Mouse (Mus musculus) CH12.LX (cell line): ENCODE measurements around the gene Slc39a9. TPM values are rescaled to one million over a fixed set of nuclear protein-coding genes. Genes with fewer than 3 reads are reported as not detected.

Experiments
- DNase-seq: peaks from one replicate; pipeline ENCODE4 v3.0.0-alpha.2; 2013; ENCODE audit errors: extremely low read depth
- H3K27ac ChIP-seq: 2 replicates; pipeline ENCODE4 v1.5.1; 2012; ENCODE audit warnings: low read depth, mild to moderate bottlenecking, control low read depth, moderate library complexity; ENCODE audit not compliant: insufficient read depth
- H3K27me3 ChIP-seq: replicated peaks from 2 replicates; pipeline ENCODE3; 2012; ENCODE audit warnings: inconsistent platforms
- H3K36me3 ChIP-seq, 2 experiments: replicated peaks in 1 of 2; 2 replicates each; pipeline versions ENCODE3 to v1.6.1; 2012; ENCODE audit warnings: inconsistent platforms in 1 of 2, low read length in 1 of 2, mild to moderate bottlenecking in 1 of 2, mixed read lengths in 1 of 2, moderate library complexity in 1 of 2; ENCODE audit not compliant: control insufficient read depth in 1 of 2, insufficient read depth in 1 of 2
- H3K4me1 ChIP-seq, 2 experiments: 2 replicates each; pipeline ENCODE4 v1.6.1; 2012; ENCODE audit warnings: inconsistent platforms in 1 of 2, moderate library complexity in 1 of 2; ENCODE audit not compliant: insufficient read depth in 2 of 2, control insufficient read depth in 1 of 2
- H3K4me2 ChIP-seq: 2 replicates; pipeline ENCODE4 v1.6.1; 2012; ENCODE audit warnings: low read depth, mild to moderate bottlenecking, control low read depth; ENCODE audit not compliant: poor library complexity, insufficient read depth, severe bottlenecking
- H3K4me3 ChIP-seq, 3 experiments: fragments of 150-350 bp in 1 of 3; sonication (generic) in 1 of 3; replicated peaks in 1 of 3; 2 replicates each; pipeline versions ENCODE3 to v1.5.1; 2011 to 2012; ENCODE audit warnings: low read depth in 2 of 3, low read length in 2 of 3, mild to moderate bottlenecking in 2 of 3, moderate library complexity in 2 of 3, control low read depth in 1 of 3, improper control_type of control experiment in 1 of 3, inconsistent platforms in 1 of 3, mixed read lengths in 1 of 3; ENCODE audit not compliant: poor library complexity in 1 of 3
- H3K79me2 ChIP-seq: replicated peaks from 2 replicates; pipeline ENCODE4 v1.6.1; 2012; ENCODE audit warnings: mild to moderate bottlenecking, moderate library complexity; ENCODE audit not compliant: control insufficient read depth, poor library complexity, insufficient read depth, severe bottlenecking; ENCODE audit errors: extremely low read depth
- H3K9ac ChIP-seq: 2 replicates; pipeline ENCODE4 v1.6.1; 2012; ENCODE audit warnings: low read depth, mild to moderate bottlenecking, control low read depth, moderate library complexity; ENCODE audit not compliant: insufficient read depth
- H3K9me3 ChIP-seq: replicated peaks from 2 replicates; pipeline ENCODE3; 2012; ENCODE audit warnings: low read length, inconsistent platforms, mixed read lengths
- CTCF ChIP-seq, 2 experiments: IDR thresholded peaks in 1 of 2; conservative IDR thresholded peaks in 1 of 2; 2 replicates each; pipeline ENCODE4 v1.5.1; 2011 to 2012; ENCODE audit warnings: low read depth in 2 of 2, low read length in 2 of 2, improper control_type of control experiment in 1 of 2, inconsistent platforms in 1 of 2, mild to moderate bottlenecking in 1 of 2, moderate library complexity in 1 of 2
- RAD21 ChIP-seq: IDR thresholded peaks from 2 replicates; pipeline ENCODE4 v1.6.1; 2011; ENCODE audit warnings: low read depth, mild to moderate bottlenecking, low read length, improper control_type of control experiment, moderate library complexity
- ZMIZ1 ChIP-seq: IDR thresholded peaks from 2 replicates; pipeline ENCODE4 v1.6.1; 2012; ENCODE audit warnings: low read depth, mild to moderate bottlenecking, inconsistent platforms, low read length, improper control_type of control experiment
- dilution Hi-C: fragments of 300-500 bp; cut with MboI; formaldehyde crosslinking; loops from 2 replicates; pipeline ENCODE4 v1.14.3; 2020; ENCODE audit warnings: low sequenced_read_pairs; ENCODE audit not compliant: extremely low pct_unique_long_range_greater_than_20kb, extremely low pct_ligation_motif_present
- in situ Hi-C: fragments of 300-500 bp; cut with MboI; formaldehyde crosslinking; loops from 3 replicates; pipeline ENCODE4 v1.14.3; 2019; ENCODE audit warnings: low sequenced_read_pairs, low pct_ligation_motif_present, low pct_unique_long_range_greater_than_20kb, mixed read lengths
- polyA plus RNA-seq: library from polyadenylated mRNA; unstranded; fragments of >175 nt; gene quantifications from 2 replicates; pipeline ENCODE4 v1.2.1, GENCODE M21; 2012; ENCODE audit warnings: low read depth; ENCODE audit not compliant: insufficient read length
- total RNA-seq, 2 experiments: library from RNA; depleted of rRNA; stranded (reverse); fragments of 300-350 nt in 1 of 2; fragments of >200 nt in 1 of 2; gene quantifications; 2 replicates each; pipeline ENCODE4 v1.2.3; 2012 to 2014

The Slc39a9 gene
- total and polyA plus RNA-seq, 3 experiments, result 8.0 to 17.1 (median 9.1) TPM

DNA sequence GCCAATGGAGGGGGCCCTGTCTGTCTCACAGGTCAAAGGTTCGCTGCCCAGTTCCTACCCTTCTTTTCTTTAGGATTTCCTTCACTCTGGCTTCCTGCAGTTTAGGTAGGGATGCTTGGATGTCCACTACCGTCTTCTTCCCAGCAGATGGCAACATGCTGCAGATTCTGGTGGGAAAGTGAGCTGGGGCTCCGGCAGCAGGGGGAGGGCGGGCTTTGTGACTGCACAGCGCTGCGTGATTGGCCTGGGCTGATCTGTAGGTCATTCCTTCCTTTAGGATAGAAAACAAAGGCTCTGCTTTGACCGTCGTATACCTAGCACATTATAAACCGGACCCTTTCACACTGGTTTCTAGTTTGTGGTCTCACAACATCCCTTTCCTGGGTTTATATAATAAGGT, 86.9 kb downstream of the Slc39a9 start:
- H3K36me3 ChIP-seq, result no peaks in the 10 kb centered on the region
- in situ Hi-C loops (no loop called here), dilution Hi-C loops (no loop called here)
- no peaks in the 10 kb centered on the region for H3K4me1 ChIP-seq
- no peak overlapping the region for H3K4me3 ChIP-seq
- peaks cover 61% of the 10 kb centered on the region for H3K27me3 ChIP-seq
- H3K9me3 ChIP-seq, result no peaks in the 10 kb centered on the region
- peak; percentile 15 for DNase-seq
- H3K4me2 ChIP-seq, result no peak overlapping the region
- no peaks in the 10 kb centered on the region for H3K79me2 ChIP-seq
- no peak overlapping the region for H3K27ac ChIP-seq
- TF ChIP-seq RAD21, result peak; percentile 30
- TF ChIP-seq ZMIZ1, result no peak
- TF ChIP-seq CTCF (conservative IDR thresholded peaks at IDR 0.05 in 1 of 2, IDR thresholded peaks at IDR 0.05 in 1 of 2; ENCODE audit: low read depth in 2 of 2, low read length in 2 of 2), result peak in 1 of 2 experiments; percentile 42; a peak in 2 of 4 replicates
- H3K9ac ChIP-seq, result no peak overlapping the region

Other genes with a start within 250 kb of the Slc39a9 start
- 11.0 and 13.0 TPM in 2 replicates for gene Dcaf5, start 207.3 kb upstream of the Slc39a9 start, total RNA-seq (2012; rRNA removed)
- gene Dcaf5, start 207.3 kb upstream of the Slc39a9 start, total RNA-seq (2014; rRNA removed), result 8.2 and 9.2 TPM in 2 replicates
- 13.2 and 15.2 TPM in 2 replicates for gene Dcaf5, start 207.3 kb upstream of the Slc39a9 start, polyA plus RNA-seq
- gene Exd2, start 180.8 kb upstream of the Slc39a9 start, total RNA-seq (2012; rRNA removed), result 10.6 and 15.0 TPM in 2 replicates
- 11.3 and 12.8 TPM in 2 replicates for gene Exd2, start 180.8 kb upstream of the Slc39a9 start, total RNA-seq (2014; rRNA removed)
- 8.8 and 11.2 TPM in 2 replicates for gene Exd2, start 180.8 kb upstream of the Slc39a9 start, polyA plus RNA-seq
- gene Galnt16, start 125.6 kb upstream of the Slc39a9 start, total RNA-seq (2012; rRNA removed), result 0.13 TPM in 1 of 2 replicates, not detected in the other
- gene Galnt16, start 125.6 kb upstream of the Slc39a9 start, total RNA-seq (2014; rRNA removed), result not detected in 2 replicates
- gene Galnt16, start 125.6 kb upstream of the Slc39a9 start, polyA plus RNA-seq, result not detected in 2 replicates
- gene Erh, start 458 bp downstream of the Slc39a9 start, total RNA-seq (2012; rRNA removed), result 227 and 298 TPM in 2 replicates
- 306 and 315 TPM in 2 replicates for gene Erh, start 458 bp downstream of the Slc39a9 start, total RNA-seq (2014; rRNA removed)
- gene Erh, start 458 bp downstream of the Slc39a9 start, polyA plus RNA-seq, result 229 and 306 TPM in 2 replicates
- gene Plekhd1, start 48.7 kb downstream of the Slc39a9 start, total RNA-seq (2012; rRNA removed), result 0.08 TPM in 1 of 2 replicates, not detected in the other
- gene Plekhd1, start 48.7 kb downstream of the Slc39a9 start, total RNA-seq (2014; rRNA removed), result not detected in 2 replicates
- gene Plekhd1, start 48.7 kb downstream of the Slc39a9 start, polyA plus RNA-seq, result 0.34 TPM in 1 of 2 replicates, not detected in the other
- not detected in 2 replicates for gene Ccdc177, start 116.8 kb downstream of the Slc39a9 start, total RNA-seq (2012; rRNA removed)
- not detected in 2 replicates for gene Ccdc177, start 116.8 kb downstream of the Slc39a9 start, total RNA-seq (2014; rRNA removed)
- gene Ccdc177, start 116.8 kb downstream of the Slc39a9 start, polyA plus RNA-seq, result not detected in 2 replicates
- gene Susd6, start 146.6 kb downstream of the Slc39a9 start, total RNA-seq (2012; rRNA removed), result 6.4 and 8.7 TPM in 2 replicates
- 5.6 and 7.8 TPM in 2 replicates for gene Susd6, start 146.6 kb downstream of the Slc39a9 start, total RNA-seq (2014; rRNA removed)
- 9.5 and 11.0 TPM in 2 replicates for gene Susd6, start 146.6 kb downstream of the Slc39a9 start, polyA plus RNA-seq